Mouse (Mus musculus) small intestine, adult 2 months (tissue): Measurements from ENCODE around the gene Tbp. TPM values are rescaled to one million over a fixed set of nuclear protein-coding genes. Genes with fewer than 3 reads are reported as not detected.

Experiments
- H3K27ac ChIP-seq: fragments of 200-500 bp; 2 replicates; pipeline ENCODE4 v1.5.1; 2012; ENCODE audit warnings: low read depth, low read length, control low read depth, inconsistent platforms; ENCODE audit not compliant: insufficient read depth
- H3K27me3 ChIP-seq: fragments of 200-500 bp; 2 replicates; pipeline ENCODE4 v1.6.1; 2012; ENCODE audit warnings: mild to moderate bottlenecking, moderate library complexity, low read length, inconsistent platforms; ENCODE audit not compliant: control insufficient read depth, insufficient read depth
- H3K36me3 ChIP-seq: fragments of 200-500 bp; 2 replicates; pipeline ENCODE4 v1.6.1; 2012; ENCODE audit warnings: mild to moderate bottlenecking, low read length, control low read depth, inconsistent platforms; ENCODE audit not compliant: control insufficient read depth, insufficient read depth
- H3K4me1 ChIP-seq: fragments of 200-500 bp; 2 replicates; pipeline ENCODE4 v1.6.1; 2012; ENCODE audit warnings: low read length, inconsistent platforms, mixed read lengths; ENCODE audit not compliant: control insufficient read depth, insufficient read depth, insufficient read length
- H3K4me3 ChIP-seq: fragments of 200-500 bp; 2 replicates; pipeline ENCODE4 v1.5.1; 2012; ENCODE audit warnings: low read depth, mild to moderate bottlenecking, control low read depth, inconsistent platforms, low read length, moderate library complexity
- CTCF ChIP-seq: fragments of 200-500 bp; IDR thresholded peaks from 2 replicates; pipeline ENCODE4 v1.5.1; 2012; ENCODE audit warnings: low read depth, mild to moderate bottlenecking, control low read depth, inconsistent platforms, low read length, moderate library complexity, mixed read lengths; ENCODE audit not compliant: insufficient replicate concordance, insufficient read length; ENCODE audit errors: extremely low read depth
- POLR2A ChIP-seq: fragments of 200-500 bp; IDR thresholded peaks from 2 replicates; pipeline ENCODE4 v1.6.1; 2012; ENCODE audit warnings: low read depth, mild to moderate bottlenecking, control low read depth, inconsistent platforms, low read length, moderate library complexity
- WGBS: fragments of 180-500 bp; shearing (Covaris S2); methylation state at CpG from one replicate; pipeline ENCODE4 v1.1.7; 2018; 5-methylcytosine and 5-hydroxymethylcytosine counted together
- polyA plus RNA-seq: library from polyadenylated mRNA; depleted of rRNA; stranded (reverse); fragments of >200 nt; gene quantifications from 2 replicates; pipeline ENCODE4 v1.2.3, GENCODE M21; 2012; rRNA removed

The Tbp gene
- 12.6 and 28.4 TPM in 2 replicates for polyA plus RNA-seq

GRCm38 (mm10) chr17:15499656-15500394 is at the start of gene Tbp, which contains the start of gene Psmb1:
Gene Tbp, plus strand, starts transcription at chr17:15499888.
Gene Psmb1, minus strand, starts transcription at chr17:15499751.
- peaks cover 14% of the 10 kb centered on the region for H3K36me3 ChIP-seq
- no peak for TF ChIP-seq CTCF
- peak; percentile 63 for TF ChIP-seq POLR2A
- H3K27me3 ChIP-seq: no peaks in the 10 kb centered on the region
- under 1% methylated on average over 63 of the region's 63 CpGs for WGBS
- H3K4me3 ChIP-seq: peak within 1 kb of the TSS; percentile 81
- peak within 1 kb of the TSS; percentile 87 for H3K27ac ChIP-seq
- no peaks in the 10 kb centered on the region; the same call in 1 of the 2 replicates for H3K4me1 ChIP-seq

GRCm38 (mm10) chr17:15455203-15455602 is 44.5 kb upstream of the Tbp start:
- H3K4me1 ChIP-seq: no peaks in the 10 kb centered on the region
- H3K27ac ChIP-seq: no peak overlapping the region
- H3K36me3 ChIP-seq: no peaks in the 10 kb centered on the region
- H3K27me3 ChIP-seq: no peaks in the 10 kb centered on the region
- no peak overlapping the region for H3K4me3 ChIP-seq
- TF ChIP-seq POLR2A (no peak), CTCF (no peak)
- WGBS: 89% methylated on average over 4 of the region's 4 CpGs

GRCm38 (mm10) chr17:15456595-15456994 is 43.1 kb upstream of the Tbp start:
- Histone ChIP-seq H3K4me3 (no peak overlapping the region), H3K36me3 (no peaks in the 10 kb centered on the region), H3K4me1 (no peaks in the 10 kb centered on the region), H3K27ac (no peak overlapping the region), H3K27me3 (no peaks in the 10 kb centered on the region)
- TF ChIP-seq CTCF: no peak
- TF ChIP-seq POLR2A: no peak
- 40% methylated on average over 2 of the region's 2 CpGs for WGBS

GRCm38 (mm10) chr17:15459761-15460160 is 39.9 kb upstream of the Tbp start:
- WGBS: 91% methylated on average over 4 of the region's 4 CpGs
- H3K27ac ChIP-seq: no peak overlapping the region
- TF ChIP-seq CTCF (no peak), POLR2A (no peak)
- H3K36me3 ChIP-seq: no peaks in the 10 kb centered on the region
- no peak overlapping the region for H3K4me3 ChIP-seq
- H3K4me1 ChIP-seq: no peaks in the 10 kb centered on the region
- H3K27me3 ChIP-seq: no peaks in the 10 kb centered on the region

GRCm38 (mm10) chr17:15461921-15462495 is 37.7 kb upstream of the Tbp start:
- Histone ChIP-seq H3K27ac (no peak overlapping the region), H3K4me1 (no peaks in the 10 kb centered on the region), H3K4me3 (no peak overlapping the region), H3K36me3 (0 out of 2 replicates have a peak, but pooled peaks cover under 1% of the 10 kb centered on the region), H3K27me3 (no peaks in the 10 kb centered on the region)
- WGBS: 77% methylated on average over 6 of the region's 6 CpGs
- TF ChIP-seq POLR2A (no peak), CTCF (no peak)

GRCm38 (mm10) chr17:15467669-15468068 is 32.0 kb upstream of the Tbp start:
- H3K27me3 ChIP-seq: no peaks in the 10 kb centered on the region
- H3K4me1 ChIP-seq: no peaks in the 10 kb centered on the region
- TF ChIP-seq POLR2A: no peak
- peak; percentile 95; the same call in 1 of the 2 replicates for TF ChIP-seq CTCF
- H3K4me3 ChIP-seq: no peak overlapping the region
- peaks cover 12% of the 10 kb centered on the region for H3K36me3 ChIP-seq
- no peak overlapping the region for H3K27ac ChIP-seq
- 18% methylated on average over 5 of the region's 5 CpGs for WGBS

- H3K4me3 ChIP-seq: no peak overlapping the region
- no peaks in the 10 kb centered on the region for H3K27me3 ChIP-seq
- TF ChIP-seq POLR2A: no peak
- TF ChIP-seq CTCF: peak; percentile 20; the same call in 1 of the 2 replicates
- peaks cover 49% of the 10 kb centered on the region for H3K36me3 ChIP-seq
- H3K4me1 ChIP-seq: no peaks in the 10 kb centered on the region
- no peak overlapping the region for H3K27ac ChIP-seq
- 87% methylated on average over 4 of the region's 4 CpGs for WGBS
Observed at GRCm38 (mm10) chr17:15472671-15473070, 27.0 kb upstream of the Tbp start.
